Mouse (Mus musculus) limb, embryonic 14.5 days (tissue): ENCODE data around the gene Rcc1. TPM values are rescaled to one million over a fixed set of nuclear protein-coding genes. Genes with fewer than 3 reads are reported as not detected.
A peak's percentile ranks its signal among the peaks of the same experiment; 100 is the strongest.
"Not testable (repeated sequence)": the region's sequence is repeated elsewhere in the genome, so short reads cannot be mapped to it uniquely, and the experiment has no call there.

ENCODE experiments used
- ATAC-seq: fragments of 200-750 bp; cut with Nextera tagmentation; 2 replicates; pipeline ENCODE4 v1.8.0; 2017; ENCODE audit warnings: low read depth, moderate number of reproducible peaks, moderate TSS enrichment; ENCODE audit not compliant: low FRiP score
- DNase-seq: peaks from one replicate; pipeline ENCODE4 v3.0.0-alpha.2; 2015; ENCODE audit warnings: low spot score
- H3K27ac ChIP-seq: fragments of 300-500 bp; sonication (generic); replicated peaks from 2 replicates; pipeline ENCODE4 v1.5.1; 2014; ENCODE audit warnings: low read depth, mild to moderate bottlenecking, low read length, moderate library complexity, mixed read lengths
- H3K27me3 ChIP-seq: fragments of 300-500 bp; sonication (generic); 2 replicates; pipeline ENCODE4 v1.6.1; 2014; ENCODE audit warnings: low read length, mixed read lengths; ENCODE audit not compliant: control insufficient read depth, insufficient read depth
- H3K36me3 ChIP-seq: fragments of 300-500 bp; sonication (generic); 2 replicates; pipeline ENCODE4 v1.6.1; 2014; ENCODE audit warnings: mild to moderate bottlenecking, low read length, moderate library complexity, mixed read lengths; ENCODE audit not compliant: control insufficient read depth, insufficient read depth
- H3K4me1 ChIP-seq: fragments of 300-500 bp; sonication (generic); 2 replicates; pipeline ENCODE4 v1.6.1; 2014; ENCODE audit warnings: antibody characterized with exemption, low read length, mixed read lengths; ENCODE audit not compliant: control insufficient read depth, insufficient read depth
- H3K4me2 ChIP-seq: fragments of 300-500 bp; sonication (generic); replicated peaks from 2 replicates; pipeline ENCODE4 v1.6.1; 2014; ENCODE audit warnings: low read depth, mild to moderate bottlenecking, low read length, moderate library complexity; ENCODE audit not compliant: severe bottlenecking
- H3K4me3 ChIP-seq: fragments of 300-500 bp; sonication (generic); replicated peaks from 2 replicates; pipeline ENCODE4 v1.5.1; 2014; ENCODE audit warnings: low read length
- H3K9ac ChIP-seq: fragments of 300-500 bp; sonication (generic); 2 replicates; pipeline ENCODE4 v1.6.1; 2014; ENCODE audit warnings: mild to moderate bottlenecking, low read depth, low read length, moderate library complexity; ENCODE audit not compliant: severe bottlenecking
- H3K9me3 ChIP-seq: fragments of 300-500 bp; sonication (generic); 2 replicates; pipeline ENCODE4 v1.6.1; 2016; ENCODE audit warnings: low read length; ENCODE audit not compliant: control insufficient read depth
- POLR2A ChIP-seq: fragments of 200-500 bp; IDR thresholded peaks from 2 replicates; pipeline ENCODE4 v1.8.0; 2012; ENCODE audit warnings: inconsistent platforms, mild to moderate bottlenecking, moderate library complexity, borderline replicate concordance; ENCODE audit not compliant: insufficient read depth, insufficient read length; ENCODE audit errors: extremely low read depth
- WGBS: fragments of 180-500 bp; shearing (Covaris S2); extraction: QIAGEN DNeasy Blood & Tissue Kit; methylation state at CpG from one replicate; pipeline ENCODE4 v1.1.7; 2014; 5-methylcytosine and 5-hydroxymethylcytosine counted together
- polyA plus RNA-seq, 2 experiments: library from polyadenylated mRNA; depleted of rRNA in 1 of 2; stranded (reverse) in 1 of 2; unstranded in 1 of 2; fragments of >200 nt; fragmentation: Nextera tagmentation in 1 of 2; extraction: Ambion mirVana in 1 of 2; gene quantifications; 2 replicates each; pipeline versions ENCODE4 v1.2.1 to v1.2.3; 2012 to 2014

The Rcc1 gene
- polyA plus RNA-seq, 2 experiments = 39.4 to 41.3 TPM

DNA sequence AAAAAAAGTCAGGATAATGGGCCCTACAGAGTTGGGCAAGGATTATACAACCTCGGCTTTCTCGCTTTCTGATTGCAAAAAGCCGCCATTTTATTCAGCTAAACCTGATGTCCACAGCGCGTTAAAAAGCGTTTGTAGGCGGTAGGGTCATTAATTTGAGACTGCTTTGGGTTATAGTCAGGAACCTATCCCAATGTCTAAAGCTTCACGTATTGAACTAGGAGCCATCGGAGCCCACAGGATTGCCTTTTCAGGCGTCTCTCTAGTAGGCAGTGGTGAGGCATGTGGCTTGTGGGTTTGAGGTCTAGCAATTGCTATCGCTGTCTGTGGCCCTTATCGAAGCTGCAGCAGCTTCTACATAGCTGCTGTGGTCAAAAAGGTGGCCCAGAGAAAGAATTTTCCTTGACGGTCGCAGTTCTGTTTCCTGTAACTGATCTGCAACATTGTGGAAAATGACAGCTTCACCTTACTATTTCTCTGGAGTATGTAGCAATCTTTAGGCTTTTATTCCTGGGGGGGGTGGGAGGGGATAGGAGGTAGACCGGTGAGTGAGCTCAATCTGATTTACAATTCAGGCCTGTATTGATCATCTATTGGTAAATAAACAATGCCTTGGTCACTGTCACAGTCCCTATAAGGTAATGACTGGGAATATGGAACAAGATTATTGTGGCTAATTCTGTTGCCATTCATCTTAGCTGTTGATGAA is 44.1 kb downstream of the Rcc1 start:
- Histone ChIP-seq H3K27ac (peak overlapping the region; percentile 91), H3K4me1 (peaks cover 7% of the 10 kb centered on the region; the same call in 1 of the 2 replicates), H3K4me3 (peak overlapping the region; percentile 89), H3K4me2 (peak overlapping the region; percentile 90), H3K27me3 (no peaks in the 10 kb centered on the region), H3K9ac (peak overlapping the region; percentile 86), H3K36me3 (peaks cover 45% of the 10 kb centered on the region), H3K9me3 (no peaks in the 10 kb centered on the region)
- WGBS = under 1% methylated on average over 15 of the region's 15 CpGs
- DNase-seq (peak; percentile 35), ATAC-seq (no peak)
- TF ChIP-seq POLR2A = no peak

GRCm38 (mm10) chr4:132308437-132309139 is 44.8 kb downstream of the Rcc1 start:
- H3K4me3 ChIP-seq = peak overlapping the region; percentile 89
- H3K27ac ChIP-seq = peak overlapping the region; percentile 91
- 1% methylated on average over 41 of the region's 41 CpGs for WGBS
- peak; percentile 97; the same call in 1 of the 2 replicates for TF ChIP-seq POLR2A
- ATAC-seq = peak; percentile 90
- H3K4me1 ChIP-seq = peaks cover 7% of the 10 kb centered on the region; the same call in 1 of the 2 replicates
- peak overlapping the region; percentile 90 for H3K4me2 ChIP-seq
- peaks cover 38% of the 10 kb centered on the region for H3K36me3 ChIP-seq
- peak overlapping the region; percentile 86 for H3K9ac ChIP-seq
- no peaks in the 10 kb centered on the region for H3K27me3 ChIP-seq
- H3K9me3 ChIP-seq = no peaks in the 10 kb centered on the region
- DNase-seq = peak; percentile 96

- H3K27me3 ChIP-seq = no peaks in the 10 kb centered on the region
- peaks cover 7% of the 10 kb centered on the region; the same call in 1 of the 2 replicates for H3K4me1 ChIP-seq
- TF ChIP-seq POLR2A = no peak
- H3K9ac ChIP-seq = no peak overlapping the region
- H3K27ac ChIP-seq = no peak overlapping the region
- H3K4me2 ChIP-seq = no peak overlapping the region
- H3K4me3 ChIP-seq = no peak overlapping the region
- DNase-seq = no peak
- WGBS = 70% methylated on average over 6 of the region's 6 CpGs
- no peaks in the 10 kb centered on the region for H3K9me3 ChIP-seq
- H3K36me3 ChIP-seq = peaks cover 14% of the 10 kb centered on the region
- no peak for ATAC-seq
These were observed 47.4 kb downstream of the Rcc1 start for GRCm38 (mm10) chr4:132306004-132306403.

- no peak overlapping the region for H3K4me3 ChIP-seq
- no peaks in the 10 kb centered on the region for H3K9me3 ChIP-seq
- no peak for ATAC-seq
These were observed 48.1 kb downstream of the Rcc1 start for GRCm38 (mm10) chr4:132305276-132305675.

DNA sequence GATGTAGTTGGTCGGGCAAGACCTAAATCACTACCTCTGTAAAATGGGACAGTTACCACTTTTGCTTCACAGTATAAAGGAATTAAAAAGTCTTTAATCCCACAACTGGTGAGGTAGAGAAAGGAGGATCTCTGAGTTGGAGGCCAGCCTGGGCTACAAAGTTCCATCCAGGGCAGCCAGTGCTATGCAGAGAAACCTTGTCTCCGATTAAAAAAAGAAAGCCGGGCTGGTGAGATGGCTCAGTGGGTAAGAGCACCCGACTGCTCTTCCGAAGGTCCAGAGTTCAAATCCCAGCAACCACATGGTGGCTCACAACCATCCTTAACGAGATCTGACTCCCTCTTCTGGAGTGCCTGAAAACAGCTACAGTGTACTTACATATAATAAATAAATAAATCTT is 49.9 kb downstream of the Rcc1 start:
- not testable (repeated sequence) for H3K9me3 ChIP-seq, H3K36me3 ChIP-seq, H3K27ac ChIP-seq, DNase-seq, ATAC-seq, H3K4me1 ChIP-seq, H3K27me3 ChIP-seq
- Histone ChIP-seq H3K4me2 (peak overlapping the region; percentile 67), H3K9ac (peak overlapping the region; percentile 62), H3K4me3 (peak overlapping the region; percentile 46)
- WGBS = 48% methylated on average over 6 of the region's 6 CpGs

More at GRCm38 (mm10) chr4:132305276-132305675, 48.1 kb downstream of the Rcc1 start:
- H3K27ac ChIP-seq = no peak overlapping the region
- H3K36me3 ChIP-seq = peaks cover 7% of the 10 kb centered on the region
- no peak overlapping the region for H3K4me2 ChIP-seq
- peaks cover 7% of the 10 kb centered on the region; the same call in 1 of the 2 replicates for H3K4me1 ChIP-seq
- WGBS = 89% methylated on average over 8 of the region's 8 CpGs
- H3K27me3 ChIP-seq = no peaks in the 10 kb centered on the region
- TF ChIP-seq POLR2A = no peak
- no peak overlapping the region for H3K9ac ChIP-seq
- no peak for DNase-seq
